Mouse (Mus musculus): ENCODE results near the gene 3110001I22Rik. TPM values are rescaled to one million over a fixed set of nuclear protein-coding genes. Genes with fewer than 3 reads are reported as not detected.

3110001I22Rik gene
- polyA plus RNA-seq, 1 experiment from 2014 or later, result 3.5 TPM

GRCm38 (mm10) chr16:13716821-13717553 is 45.3 kb downstream of the 3110001I22Rik start:
- Histone ChIP-seq H3K27me3 (ENCODE audit: control insufficient read depth, insufficient read depth, low read length) (no peaks in the 10 kb centered on the region), H3K36me3 (ENCODE audit: control insufficient read depth, insufficient read depth, low read length) (no peaks in the 10 kb centered on the region), H3K4me3 (ENCODE audit: control insufficient read depth in 1 of 2, insufficient read depth in 1 of 2, low read depth in 1 of 2, low read length in 2 of 2) (no peak overlapping the region), H3K9me3 (ENCODE audit: control insufficient read depth, low read length) (no peaks in the 10 kb centered on the region), H3K27ac (replicated peaks in 1 of 2; ENCODE audit: control insufficient read depth in 1 of 2, insufficient read depth in 1 of 2, low read depth in 2 of 2, low read length in 2 of 2) (no peak overlapping the region), H3K4me2 (ENCODE audit: low read length) (no peak overlapping the region), H3K4me1 (ENCODE audit: control insufficient read depth in 2 of 2, insufficient read depth in 2 of 2, low read length in 2 of 2) (no peaks in the 10 kb centered on the region), H3K9ac (ENCODE audit: low read length) (no peak overlapping the region)
- ATAC-seq (ENCODE audit: insufficient number of reproducible peaks, insufficient read depth, low FRiP score, low read depth), result no peak
- 78% methylated on average over 2 of the region's 2 CpGs for WGBS

- 39% methylated on average over 10 of the region's 10 CpGs for WGBS
- Histone ChIP-seq H3K4me1 (ENCODE audit: control insufficient read depth in 2 of 2, insufficient read depth in 2 of 2, low read length in 2 of 2) (no peaks in the 10 kb centered on the region), H3K27ac (replicated peaks in 1 of 2; ENCODE audit: control insufficient read depth in 1 of 2, insufficient read depth in 1 of 2, low read depth in 2 of 2, low read length in 2 of 2) (no peak overlapping the region), H3K9ac (ENCODE audit: low read length) (no peak overlapping the region), H3K4me2 (ENCODE audit: low read length) (no peak overlapping the region), H3K27me3 (ENCODE audit: control insufficient read depth, insufficient read depth, low read length) (no peaks in the 10 kb centered on the region), H3K36me3 (ENCODE audit: control insufficient read depth, insufficient read depth, low read length) (no peaks in the 10 kb centered on the region), H3K4me3 (ENCODE audit: control insufficient read depth in 1 of 2, insufficient read depth in 1 of 2, low read depth in 1 of 2, low read length in 2 of 2) (no peak overlapping the region), H3K9me3 (ENCODE audit: control insufficient read depth, low read length) (no peaks in the 10 kb centered on the region)
- ATAC-seq (ENCODE audit: insufficient number of reproducible peaks, insufficient read depth, low FRiP score, low read depth), result no peak
Observed at GRCm38 (mm10) chr16:13722937-13723336, 51.2 kb downstream of the 3110001I22Rik start.

GRCm38 (mm10) chr16:13727811-13728335 is 56.1 kb downstream of the 3110001I22Rik start:
- H3K4me2 ChIP-seq (ENCODE audit: low read length), result no peak overlapping the region
- H3K27ac ChIP-seq (replicated peaks in 1 of 2; ENCODE audit: control insufficient read depth in 1 of 2, insufficient read depth in 1 of 2, low read depth in 2 of 2, low read length in 2 of 2), result no peak overlapping the region
- H3K4me1 ChIP-seq (ENCODE audit: control insufficient read depth in 2 of 2, insufficient read depth in 2 of 2, low read length in 2 of 2), result peaks cover 2 to 7% of the 10 kb centered on the region in 2 experiments
- no peaks in the 10 kb centered on the region for H3K36me3 ChIP-seq (ENCODE audit: control insufficient read depth, insufficient read depth, low read length)
- H3K9me3 ChIP-seq (ENCODE audit: control insufficient read depth, low read length), result no peaks in the 10 kb centered on the region
- WGBS, result 80% methylated on average over 5 of the region's 5 CpGs
- no peak overlapping the region for H3K9ac ChIP-seq (ENCODE audit: low read length)
- no peaks in the 10 kb centered on the region for H3K27me3 ChIP-seq (ENCODE audit: control insufficient read depth, insufficient read depth, low read length)
- no peak overlapping the region for H3K4me3 ChIP-seq (ENCODE audit: control insufficient read depth in 1 of 2, insufficient read depth in 1 of 2, low read depth in 1 of 2, low read length in 2 of 2)
- ATAC-seq (ENCODE audit: insufficient number of reproducible peaks, insufficient read depth, low FRiP score, low read depth), result no peak

Other genes starting within 250 kb of the 3110001I22Rik start
- 28.2 and 29.6 TPM in 2 replicates for gene Parn, start 3.8 kb upstream of the 3110001I22Rik start, polyA plus RNA-seq (2014; fragmentation: Nextera tagmentation; extraction: Ambion mirVana)
- 38.9 and 42.8 TPM in 2 replicates for gene Bfar, start 71 bp upstream of the 3110001I22Rik start, polyA plus RNA-seq (2014; fragmentation: Nextera tagmentation; extraction: Ambion mirVana)
- 0.28 TPM in 1 of 2 replicates, not detected in the other for gene Pla2g10, start 59.1 kb downstream of the 3110001I22Rik start, polyA plus RNA-seq (2014; fragmentation: Nextera tagmentation; extraction: Ambion mirVana)
- gene Rrn3, start 108.8 kb downstream of the 3110001I22Rik start, polyA plus RNA-seq (2014; fragmentation: Nextera tagmentation; extraction: Ambion mirVana), result 49.8 and 54.5 TPM in 2 replicates
- gene Ntan1, start 146.9 kb downstream of the 3110001I22Rik start, polyA plus RNA-seq (2014; fragmentation: Nextera tagmentation; extraction: Ambion mirVana), result 158 and 162 TPM in 2 replicates
- gene Pdxdc1, start 231.2 kb downstream of the 3110001I22Rik start, polyA plus RNA-seq (2014; fragmentation: Nextera tagmentation; extraction: Ambion mirVana), result 72.6 and 73.0 TPM in 2 replicates
- 2.5 and 2.9 TPM in 2 replicates for gene Mpv17l, start 231.2 kb downstream of the 3110001I22Rik start, polyA plus RNA-seq (2014; fragmentation: Nextera tagmentation; extraction: Ambion mirVana)